Mouse (Mus musculus): ENCODE data around the gene Gadl1. TPM values are rescaled to one million over a fixed set of nuclear protein-coding genes. Genes with fewer than 3 reads are reported as not detected.
"Not testable (repeated sequence)": the region's sequence is repeated elsewhere in the genome, so short reads cannot be mapped to it uniquely, and the experiment has no call there.

The Gadl1 gene
- polyA plus RNA-seq, 1 experiment from 2014 or later: 0.19 TPM

DNA sequence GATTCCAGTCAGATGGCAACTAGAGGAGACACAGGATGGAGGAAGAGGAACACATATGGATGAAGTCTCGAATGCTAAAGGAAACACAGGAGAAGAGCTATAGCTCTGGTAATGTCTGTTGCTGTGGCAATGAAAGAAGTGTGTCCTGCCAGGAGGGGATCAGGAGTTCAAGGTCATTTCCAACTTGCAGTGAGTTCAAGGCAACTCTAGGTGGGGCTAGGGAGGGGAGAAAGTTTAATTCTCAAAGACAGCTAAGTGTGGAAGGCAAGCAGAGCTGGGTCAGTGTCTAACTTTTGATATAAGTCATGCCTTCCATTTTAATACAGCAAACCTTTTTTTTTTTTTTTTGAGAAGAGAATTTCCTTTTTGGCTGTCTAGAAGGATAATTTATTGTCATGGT is 140.7 kb downstream of the Gadl1 start:
- H3K27me3 ChIP-seq (ENCODE audit: control insufficient read depth, insufficient read depth, low read length): no peaks in the 10 kb centered on the region
- no peak for ATAC-seq (replicated peaks; ENCODE audit: low FRiP score)
- no peaks in the 10 kb centered on the region for H3K9me3 ChIP-seq (ENCODE audit: control insufficient read depth, low read length)
- H3K9ac ChIP-seq (ENCODE audit: low read length): no peak overlapping the region
- WGBS: 83% methylated on average over 1 of the region's 1 CpGs
- H3K4me1 ChIP-seq (replicated peaks; ENCODE audit: control insufficient read depth, insufficient read depth, low read length): no peaks in the 10 kb centered on the region
- no peak for DNase-seq (ENCODE audit: low spot score)
- no peak overlapping the region for H3K4me3 ChIP-seq (ENCODE audit: low read depth, low read length)
- H3K36me3 ChIP-seq (ENCODE audit: control insufficient read depth, insufficient read depth, low read length): no peaks in the 10 kb centered on the region
- no peak overlapping the region for H3K27ac ChIP-seq (ENCODE audit: low read depth, low read length)
- H3K4me2 ChIP-seq (ENCODE audit: low read depth, low read length, severe bottlenecking): no peak overlapping the region

DNA sequence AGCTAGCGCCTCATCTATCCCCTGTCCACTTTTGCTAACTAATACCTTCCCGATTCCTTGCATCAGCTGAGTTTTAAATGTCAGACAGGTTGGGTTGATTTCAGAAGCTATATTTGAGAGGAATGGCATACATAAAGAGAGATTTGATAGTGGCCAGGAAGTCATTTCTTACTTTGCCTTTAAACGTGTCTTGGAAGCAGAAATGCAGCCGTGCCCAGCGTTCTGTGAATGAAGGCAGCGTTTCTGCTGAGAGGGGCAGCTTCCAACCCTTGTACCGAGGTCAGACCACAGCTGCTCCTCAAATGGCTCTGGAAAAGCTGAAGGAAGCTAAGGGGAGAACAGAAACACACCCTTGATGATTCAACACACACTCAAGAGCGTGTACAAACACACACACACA is 144.7 kb downstream of the Gadl1 start:
- no peaks in the 10 kb centered on the region for H3K9me3 ChIP-seq (ENCODE audit: control insufficient read depth, low read length)
- H3K27ac ChIP-seq (ENCODE audit: low read depth, low read length): no peak overlapping the region
- WGBS: 84% methylated on average over 8 of the region's 8 CpGs
- no peak overlapping the region for H3K4me3 ChIP-seq (ENCODE audit: low read depth, low read length)
- ATAC-seq (replicated peaks; ENCODE audit: low FRiP score) (no peak), DNase-seq (ENCODE audit: low spot score) (no peak)
- H3K9ac ChIP-seq (ENCODE audit: low read length): no peak overlapping the region
- H3K36me3 ChIP-seq (ENCODE audit: control insufficient read depth, insufficient read depth, low read length): no peaks in the 10 kb centered on the region
- H3K4me2 ChIP-seq (ENCODE audit: low read depth, low read length, severe bottlenecking): no peak overlapping the region
- H3K4me1 ChIP-seq (replicated peaks; ENCODE audit: control insufficient read depth, insufficient read depth, low read length): no peaks in the 10 kb centered on the region
- H3K27me3 ChIP-seq (ENCODE audit: control insufficient read depth, insufficient read depth, low read length): no peaks in the 10 kb centered on the region

DNA sequence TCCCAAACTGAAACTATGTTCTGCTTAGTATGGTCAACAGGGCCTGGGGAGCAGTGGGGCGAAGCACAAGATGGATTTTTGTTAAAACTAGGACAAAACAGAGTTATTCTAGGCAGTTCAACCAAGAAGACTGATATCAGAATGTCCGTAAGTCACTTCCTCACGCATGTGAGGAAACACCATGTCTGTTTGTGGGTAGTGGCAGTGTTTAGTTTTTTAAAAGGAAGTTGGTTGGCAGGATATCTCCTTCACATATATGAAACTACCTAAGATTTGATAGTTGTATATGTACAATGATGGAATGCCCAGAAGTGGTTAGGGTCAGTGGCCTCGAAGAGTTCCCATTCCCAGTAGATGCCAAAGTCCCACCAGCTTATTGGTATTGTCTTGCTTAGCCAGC is 149.2 kb downstream of the Gadl1 start:
- Histone ChIP-seq H3K4me3 (ENCODE audit: low read depth, low read length) (no peak overlapping the region), H3K27me3 (ENCODE audit: control insufficient read depth, insufficient read depth, low read length) (no peaks in the 10 kb centered on the region), H3K4me2 (ENCODE audit: low read depth, low read length, severe bottlenecking) (no peak overlapping the region), H3K9ac (ENCODE audit: low read length) (no peak overlapping the region), H3K27ac (ENCODE audit: low read depth, low read length) (no peak overlapping the region), H3K36me3 (ENCODE audit: control insufficient read depth, insufficient read depth, low read length) (no peaks in the 10 kb centered on the region), H3K4me1 (replicated peaks; ENCODE audit: control insufficient read depth, insufficient read depth, low read length) (no peaks in the 10 kb centered on the region), H3K9me3 (ENCODE audit: control insufficient read depth, low read length) (no peaks in the 10 kb centered on the region)
- DNase-seq (ENCODE audit: low spot score) (no peak), ATAC-seq (replicated peaks; ENCODE audit: low FRiP score) (no peak)
- WGBS: 92% methylated on average over 4 of the region's 4 CpGs

DNA sequence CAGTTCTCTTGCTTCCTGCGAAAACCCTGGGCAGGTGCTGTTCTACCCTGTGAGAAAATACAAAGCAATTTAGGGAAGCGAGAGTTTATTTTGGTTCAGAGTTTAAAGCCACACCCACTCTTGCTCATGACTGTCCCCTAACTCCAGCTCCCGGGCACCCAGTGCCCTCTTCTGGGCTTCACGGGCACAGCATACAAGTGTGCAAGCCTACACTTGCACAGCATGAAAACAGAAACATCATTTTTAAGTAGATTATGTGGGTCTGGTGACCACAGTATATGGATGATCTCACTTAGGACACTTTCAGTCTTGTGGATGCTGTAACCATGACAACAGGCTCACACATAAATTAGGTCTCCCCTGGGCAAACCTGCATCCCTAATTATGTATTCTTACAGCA is 149.9 kb downstream of the Gadl1 start:
- Histone ChIP-seq H3K4me3 (ENCODE audit: low read depth, low read length) (no peak overlapping the region), H3K27me3 (ENCODE audit: control insufficient read depth, insufficient read depth, low read length) (no peaks in the 10 kb centered on the region), H3K36me3 (ENCODE audit: control insufficient read depth, insufficient read depth, low read length) (no peaks in the 10 kb centered on the region), H3K4me2 (ENCODE audit: low read depth, low read length, severe bottlenecking) (no peak overlapping the region), H3K9me3 (ENCODE audit: control insufficient read depth, low read length) (no peaks in the 10 kb centered on the region), H3K9ac (ENCODE audit: low read length) (no peak overlapping the region), H3K27ac (ENCODE audit: low read depth, low read length) (no peak overlapping the region), H3K4me1 (replicated peaks; ENCODE audit: control insufficient read depth, insufficient read depth, low read length) (no peaks in the 10 kb centered on the region)
- DNase-seq (ENCODE audit: low spot score) (no peak), ATAC-seq (replicated peaks; ENCODE audit: low FRiP score) (peak; percentile 30; the same call in 1 of the 2 replicates)
- WGBS: 77% methylated on average over 4 of the region's 4 CpGs

DNA sequence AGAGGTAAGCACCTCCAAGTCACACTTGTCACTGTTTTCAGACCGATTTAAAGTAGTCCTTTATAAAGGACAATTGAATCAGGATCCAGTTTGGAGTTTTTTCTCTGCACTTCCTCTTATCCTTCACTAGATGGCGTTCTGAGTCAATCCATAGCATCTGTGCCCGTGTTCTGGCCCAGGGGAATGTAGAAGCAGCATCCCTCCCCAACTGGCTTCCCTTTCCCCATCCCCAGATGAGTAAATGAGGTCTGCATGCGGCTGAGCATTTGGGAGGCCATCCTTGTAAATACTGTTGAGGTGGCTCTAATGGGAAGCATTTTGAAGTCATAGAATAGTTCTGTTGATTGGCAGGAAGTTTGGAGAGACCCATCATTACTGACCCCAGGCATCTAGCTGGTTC is 151.4 kb downstream of the Gadl1 start:
- no peak for ATAC-seq (replicated peaks; ENCODE audit: low FRiP score)
- H3K9me3 ChIP-seq (ENCODE audit: control insufficient read depth, low read length): no peaks in the 10 kb centered on the region

DNA sequence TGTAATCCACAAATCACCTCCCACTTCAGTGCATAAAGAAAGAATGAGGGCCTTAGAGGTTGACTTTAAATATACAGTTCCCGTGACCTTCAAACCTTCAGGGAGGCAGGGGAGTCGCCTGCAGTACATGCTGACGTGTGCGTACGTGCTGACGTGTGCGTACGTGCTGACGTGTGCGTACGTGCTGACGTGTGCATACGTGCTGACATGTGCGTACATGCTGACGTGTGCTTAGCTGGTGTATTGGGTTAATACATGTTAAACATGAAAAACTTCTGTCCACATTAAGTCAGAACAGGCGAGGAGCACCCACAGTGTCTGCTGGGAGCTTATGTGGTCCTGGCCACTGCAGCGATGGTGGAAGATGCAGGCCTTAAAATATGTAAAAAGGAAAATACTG is 155.5 kb downstream of the Gadl1 start:
- 94% methylated on average over 17 of the region's 17 CpGs for WGBS
- ATAC-seq (replicated peaks; ENCODE audit: low FRiP score) (no peak), DNase-seq (ENCODE audit: low spot score) (no peak)
- no peaks in the 10 kb centered on the region for H3K36me3 ChIP-seq (ENCODE audit: control insufficient read depth, insufficient read depth, low read length)
- no peak overlapping the region for H3K4me3 ChIP-seq (ENCODE audit: low read depth, low read length)
- H3K4me1 ChIP-seq (replicated peaks; ENCODE audit: control insufficient read depth, insufficient read depth, low read length): no peaks in the 10 kb centered on the region
- H3K9me3 ChIP-seq (ENCODE audit: control insufficient read depth, low read length): no peaks in the 10 kb centered on the region
- no peak overlapping the region for H3K27ac ChIP-seq (ENCODE audit: low read depth, low read length)
- H3K4me2 ChIP-seq (ENCODE audit: low read depth, low read length, severe bottlenecking): no peak overlapping the region
- H3K27me3 ChIP-seq (ENCODE audit: control insufficient read depth, insufficient read depth, low read length): no peaks in the 10 kb centered on the region
- H3K9ac ChIP-seq (ENCODE audit: low read length): no peak overlapping the region

More for the DNA sequence above, 151.4 kb downstream of the Gadl1 start:
- 12% methylated on average over 4 of the region's 4 CpGs for WGBS
- Histone ChIP-seq H3K9ac (ENCODE audit: low read length) (no peak overlapping the region), H3K4me1 (replicated peaks; ENCODE audit: control insufficient read depth, insufficient read depth, low read length) (no peaks in the 10 kb centered on the region), H3K36me3 (ENCODE audit: control insufficient read depth, insufficient read depth, low read length) (no peaks in the 10 kb centered on the region), H3K27ac (ENCODE audit: low read depth, low read length) (no peak overlapping the region), H3K4me2 (ENCODE audit: low read depth, low read length, severe bottlenecking) (no peak overlapping the region), H3K27me3 (ENCODE audit: control insufficient read depth, insufficient read depth, low read length) (no peaks in the 10 kb centered on the region), H3K4me3 (ENCODE audit: low read depth, low read length) (no peak overlapping the region)
- DNase-seq (ENCODE audit: low spot score): no peak

DNA sequence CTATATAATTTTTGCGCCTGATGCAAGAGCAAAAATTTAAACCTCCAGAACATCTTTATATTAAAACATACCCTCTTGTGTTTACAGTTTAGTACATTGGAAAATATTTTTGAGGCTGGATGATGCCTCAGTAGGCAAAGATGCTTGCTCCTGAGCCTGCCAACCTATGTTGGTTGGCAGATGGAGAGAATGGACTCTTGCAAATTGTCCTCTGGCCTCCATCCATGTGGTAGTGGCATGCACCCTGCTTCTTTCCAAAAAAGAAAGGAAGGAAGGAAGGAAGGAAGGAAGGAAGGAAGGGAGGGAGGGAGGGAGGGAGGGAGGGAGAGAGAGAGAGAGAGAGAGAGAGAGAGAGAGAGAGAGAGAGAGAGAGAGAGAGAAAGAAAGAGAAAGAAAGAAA is 162.3 kb downstream of the Gadl1 start:
- not testable (repeated sequence) for H3K4me1 ChIP-seq (replicated peaks; ENCODE audit: control insufficient read depth, insufficient read depth, low read length); H3K4me3 ChIP-seq (ENCODE audit: low read depth, low read length); DNase-seq (ENCODE audit: low spot score); H3K36me3 ChIP-seq (ENCODE audit: control insufficient read depth, insufficient read depth, low read length); H3K9ac ChIP-seq (ENCODE audit: low read length); H3K27ac ChIP-seq (ENCODE audit: low read depth, low read length); ATAC-seq (replicated peaks; ENCODE audit: low FRiP score); H3K9me3 ChIP-seq (ENCODE audit: control insufficient read depth, low read length); H3K27me3 ChIP-seq (ENCODE audit: control insufficient read depth, insufficient read depth, low read length); H3K4me2 ChIP-seq (ENCODE audit: low read depth, low read length, severe bottlenecking)
- WGBS: 91% methylated on average over 1 of the region's 1 CpGs

DNA sequence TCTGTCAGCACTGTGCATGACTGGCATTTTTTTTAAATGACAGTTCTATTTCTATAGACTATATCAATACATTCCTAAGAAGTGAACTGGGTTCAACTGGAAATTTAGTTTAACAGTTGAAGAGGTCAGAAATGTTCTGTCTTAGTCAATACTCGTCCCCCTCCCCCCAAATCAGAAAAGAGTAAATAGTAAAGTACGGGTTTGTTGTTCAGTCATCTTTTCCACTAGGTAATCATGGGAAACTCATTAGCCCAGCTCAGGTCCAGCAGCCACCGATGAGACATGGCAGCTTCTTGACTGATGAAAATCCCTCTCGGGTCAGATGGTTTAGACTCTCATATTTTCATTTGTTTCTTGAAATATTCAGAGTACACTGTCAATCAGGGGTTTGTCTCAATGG is 166.9 kb downstream of the Gadl1 start:
- Histone ChIP-seq H3K9me3 (ENCODE audit: control insufficient read depth, low read length) (no peaks in the 10 kb centered on the region), H3K4me3 (ENCODE audit: low read depth, low read length) (no peak overlapping the region), H3K4me2 (ENCODE audit: low read depth, low read length, severe bottlenecking) (no peak overlapping the region), H3K27me3 (ENCODE audit: control insufficient read depth, insufficient read depth, low read length) (no peaks in the 10 kb centered on the region), H3K4me1 (replicated peaks; ENCODE audit: control insufficient read depth, insufficient read depth, low read length) (no peaks in the 10 kb centered on the region), H3K9ac (ENCODE audit: low read length) (no peak overlapping the region), H3K27ac (ENCODE audit: low read depth, low read length) (no peak overlapping the region), H3K36me3 (ENCODE audit: control insufficient read depth, insufficient read depth, low read length) (no peaks in the 10 kb centered on the region)
- ATAC-seq (replicated peaks; ENCODE audit: low FRiP score) (no peak), DNase-seq (ENCODE audit: low spot score) (no peak)
- 82% methylated on average over 4 of the region's 4 CpGs for WGBS

DNA sequence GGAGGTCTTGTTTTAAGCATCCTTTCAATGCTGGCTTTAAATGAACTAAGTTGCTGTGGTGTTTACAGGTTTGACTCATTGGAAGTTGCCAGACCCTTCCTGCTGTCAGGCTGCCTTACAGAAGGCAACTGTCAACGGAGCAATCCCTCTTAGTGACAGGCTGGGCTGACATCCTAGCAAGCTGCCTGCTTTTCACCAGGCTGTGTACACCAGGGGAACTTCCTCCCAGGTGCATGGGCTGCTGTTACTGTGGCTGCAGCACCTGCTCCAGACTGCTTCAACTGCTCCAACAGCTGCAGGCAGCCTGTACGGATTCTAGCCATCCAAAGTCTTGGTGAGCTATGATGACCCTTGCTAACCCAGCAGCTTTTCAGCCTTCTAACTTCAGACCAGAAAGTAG is 167.7 kb downstream of the Gadl1 start:
- DNase-seq (ENCODE audit: low spot score) (no peak), ATAC-seq (replicated peaks; ENCODE audit: low FRiP score) (no peak)
- no peak overlapping the region for H3K9ac ChIP-seq (ENCODE audit: low read length)
- no peaks in the 10 kb centered on the region for H3K27me3 ChIP-seq (ENCODE audit: control insufficient read depth, insufficient read depth, low read length)
- H3K27ac ChIP-seq (ENCODE audit: low read depth, low read length): no peak overlapping the region
- no peak overlapping the region for H3K4me3 ChIP-seq (ENCODE audit: low read depth, low read length)
- 76% methylated on average over 2 of the region's 2 CpGs for WGBS
- no peaks in the 10 kb centered on the region for H3K4me1 ChIP-seq (replicated peaks; ENCODE audit: control insufficient read depth, insufficient read depth, low read length)
- H3K4me2 ChIP-seq (ENCODE audit: low read depth, low read length, severe bottlenecking): no peak overlapping the region
- H3K9me3 ChIP-seq (ENCODE audit: control insufficient read depth, low read length): no peaks in the 10 kb centered on the region
- no peaks in the 10 kb centered on the region for H3K36me3 ChIP-seq (ENCODE audit: control insufficient read depth, insufficient read depth, low read length)

Measured in forebrain, embryonic 11.5 days (tissue).